Mouse (Mus musculus): ENCODE measurements at regions not wholly inside any gene's neighbourhood (a gene's known extent, or its start where the extent isn't known, plus 50 kb on each side); places are given as distances from the start of the nearest gene placed in this dataset.

- no peak for ATAC-seq (replicated peaks; ENCODE audit: low FRiP score, low TSS enrichment, poor library complexity, severe bottlenecking)
Measured at GRCm38 (mm10) chr1:137588304-137589300, 586.9 kb downstream of the Ptprc start.

DNA sequence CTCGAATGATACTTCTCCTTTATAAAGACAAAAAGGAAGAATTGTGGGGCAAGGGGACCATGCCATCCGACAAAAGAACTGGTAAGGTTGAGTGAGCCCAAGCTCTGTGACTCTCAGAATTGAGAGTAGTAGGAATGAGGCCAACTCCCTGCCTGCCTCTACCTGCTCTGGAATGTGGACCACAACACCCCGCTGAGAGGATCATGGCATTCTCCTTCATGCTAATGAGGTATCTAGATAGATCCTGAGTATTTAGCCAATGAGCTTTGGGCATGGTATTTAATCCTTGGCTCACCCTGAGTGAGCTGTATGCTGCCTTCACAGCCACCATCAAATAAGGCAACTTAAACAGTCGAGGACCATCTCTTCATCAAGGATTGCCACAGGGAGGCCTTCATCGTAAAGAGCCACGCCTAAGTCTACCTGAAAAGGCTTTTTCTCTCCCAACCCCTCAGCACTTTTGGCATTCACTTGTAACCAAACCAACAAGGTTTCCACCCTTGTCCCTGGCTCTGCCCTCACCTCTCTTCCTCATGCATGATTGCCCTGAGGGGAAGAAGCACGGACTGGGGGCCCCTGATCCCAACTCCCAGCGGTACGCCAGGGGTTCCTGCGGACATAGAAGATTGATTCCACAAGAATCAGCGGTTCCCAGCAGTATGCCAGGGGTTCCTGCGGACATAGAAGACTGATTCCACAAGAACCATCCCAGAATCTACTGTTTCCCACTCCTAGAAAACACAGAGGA is 587.9 kb downstream of the Ptprc start:
- ATAC-seq (replicated peaks; ENCODE audit: low FRiP score, low TSS enrichment, poor library complexity, severe bottlenecking): no peak

DNA sequence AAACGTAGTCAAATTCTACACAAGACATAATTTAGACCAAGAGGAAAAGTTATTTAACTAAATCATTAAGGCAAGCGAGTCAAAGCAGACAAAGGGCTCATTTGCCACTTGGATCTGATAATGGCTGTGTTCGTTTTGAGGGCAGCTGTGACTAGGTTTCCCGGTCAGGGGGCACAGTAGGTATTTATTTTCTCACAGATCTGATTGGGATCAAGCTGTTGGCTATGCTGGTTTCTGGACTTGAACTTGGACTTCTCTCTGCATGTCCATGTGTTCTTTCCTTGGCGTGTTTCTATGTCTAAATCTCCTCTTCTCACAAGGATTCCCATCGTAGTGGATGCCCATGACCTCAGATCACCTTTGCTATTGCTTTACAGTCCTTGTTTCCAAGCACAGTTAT is 590.8 kb downstream of the Ptprc start:
- no peak for ATAC-seq (replicated peaks; ENCODE audit: low FRiP score, low TSS enrichment, poor library complexity, severe bottlenecking)

DNA sequence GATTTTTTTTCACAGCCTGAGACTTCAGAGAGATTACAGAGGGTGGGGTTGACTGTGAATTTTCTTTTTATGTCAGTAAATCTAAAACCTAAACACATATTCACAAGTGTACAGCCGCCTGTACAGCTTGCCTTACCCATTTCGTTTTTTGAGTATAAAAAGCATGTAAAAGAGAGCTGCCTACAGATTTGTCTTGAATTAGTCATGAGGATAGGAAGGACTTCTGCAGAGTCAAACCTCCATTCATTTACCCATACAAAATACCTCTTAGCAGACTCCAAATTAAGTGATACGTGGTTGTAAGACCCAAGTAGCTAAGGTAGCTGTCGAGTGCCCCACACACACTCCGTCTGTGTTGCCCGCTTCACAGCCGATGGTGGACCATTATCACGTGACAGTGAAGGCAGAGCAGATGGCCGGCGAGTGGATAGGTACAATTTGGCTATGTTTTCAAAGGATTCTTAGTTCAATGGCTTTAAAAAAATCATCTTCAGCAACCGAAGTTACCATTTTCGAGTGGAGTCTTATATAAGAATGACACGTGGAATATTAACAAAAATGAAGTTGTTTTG is 591.3 kb downstream of the Ptprc start:
- no peak for ATAC-seq (replicated peaks; ENCODE audit: low FRiP score, low TSS enrichment, poor library complexity, severe bottlenecking)

GRCm38 (mm10) chr1:137577639-137578038 is 597.9 kb downstream of the Ptprc start:
- ATAC-seq (replicated peaks; ENCODE audit: low FRiP score, low TSS enrichment, poor library complexity, severe bottlenecking): no peak

DNA sequence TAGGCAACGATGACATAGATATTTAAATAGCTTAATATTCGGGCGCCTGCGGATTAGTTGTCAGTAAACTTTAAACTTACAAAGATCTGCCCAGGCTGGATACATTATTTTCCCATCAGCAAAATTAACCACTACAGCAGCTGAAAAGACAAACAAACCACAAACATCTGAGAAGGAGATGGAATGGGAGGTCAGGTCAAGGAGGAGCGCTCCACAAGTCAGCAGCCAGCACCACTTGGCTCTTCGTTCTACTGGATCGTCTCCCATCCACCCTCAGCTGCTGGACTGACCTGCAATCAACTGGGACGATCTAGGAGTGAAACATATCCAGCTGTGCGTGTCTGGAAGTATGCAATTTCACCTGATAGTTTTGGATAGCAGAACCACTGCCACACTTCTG is 599.3 kb downstream of the Ptprc start:
- ATAC-seq (replicated peaks; ENCODE audit: low FRiP score, low TSS enrichment, poor library complexity, severe bottlenecking): no peak

DNA sequence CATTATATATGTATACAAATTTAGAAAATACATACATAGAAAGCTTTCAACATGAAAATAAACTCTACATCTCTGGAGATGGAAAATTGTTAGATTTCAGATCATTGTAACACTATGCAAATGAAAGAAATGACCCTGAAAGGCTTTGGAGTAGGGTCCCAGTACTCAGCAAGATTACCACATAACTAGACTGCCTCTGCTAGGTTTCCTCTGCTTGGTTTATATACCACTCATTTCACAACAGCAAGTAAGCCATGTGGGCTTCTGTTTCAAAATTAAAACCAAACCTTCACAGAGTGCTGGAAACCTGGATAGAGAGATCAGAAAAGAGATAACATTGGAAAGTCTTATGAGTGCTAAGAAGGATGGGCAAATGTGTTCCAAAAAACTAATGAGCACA is 600.1 kb downstream of the Ptprc start:
- ATAC-seq (replicated peaks; ENCODE audit: low FRiP score, low TSS enrichment, poor library complexity, severe bottlenecking): no peak

DNA sequence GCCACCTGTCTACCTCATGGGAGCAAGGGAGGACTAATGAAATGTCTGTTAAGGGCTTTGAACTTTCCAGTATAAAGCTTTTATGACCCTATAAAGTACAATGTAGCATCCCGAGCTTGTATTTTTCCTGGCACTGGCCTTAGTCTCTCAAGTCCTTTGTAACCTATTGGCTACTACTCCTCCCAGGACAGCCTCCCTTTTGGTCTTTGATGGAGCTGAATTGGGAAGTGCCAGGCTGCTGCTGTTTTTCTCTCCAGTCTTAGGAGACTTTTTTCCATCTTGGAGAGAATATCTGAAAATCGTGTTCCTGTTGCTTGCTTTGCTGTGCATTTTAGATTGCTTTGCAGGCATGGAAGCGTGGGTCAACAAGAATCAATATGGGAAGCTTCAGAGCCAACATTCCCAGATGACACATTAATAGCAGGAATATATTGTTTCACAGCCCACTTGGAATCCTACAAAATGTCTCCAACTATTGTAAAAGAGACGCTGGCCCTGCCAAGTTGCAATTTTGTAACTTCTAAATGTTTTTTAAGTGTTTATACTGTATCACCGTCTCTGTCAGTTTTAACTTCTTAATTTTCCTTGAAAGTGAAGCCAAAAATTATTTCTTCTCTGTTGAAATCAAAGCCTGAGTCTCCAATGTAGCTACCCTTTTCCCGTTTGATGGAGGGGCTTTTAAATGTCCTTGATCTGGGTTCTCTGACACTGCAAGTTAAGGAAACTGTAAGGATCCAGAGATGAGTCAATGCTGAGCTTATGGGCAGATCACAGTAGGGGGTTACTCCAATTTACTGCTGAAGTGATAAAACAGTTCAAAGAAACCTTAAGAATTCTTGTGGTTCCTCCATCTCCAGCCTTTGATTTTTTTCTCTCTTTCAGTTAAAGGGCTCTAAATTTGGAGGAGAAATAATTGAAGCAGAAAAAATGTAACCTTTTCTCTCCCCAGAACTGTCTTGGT is 603.3 kb downstream of the Ptprc start:
- ATAC-seq (replicated peaks; ENCODE audit: low FRiP score, low TSS enrichment, poor library complexity, severe bottlenecking): no peak

GRCm38 (mm10) chr1:137571190-137571904 is 604.2 kb downstream of the Ptprc start:
- ATAC-seq (replicated peaks; ENCODE audit: low FRiP score, low TSS enrichment, poor library complexity, severe bottlenecking): no peak

DNA sequence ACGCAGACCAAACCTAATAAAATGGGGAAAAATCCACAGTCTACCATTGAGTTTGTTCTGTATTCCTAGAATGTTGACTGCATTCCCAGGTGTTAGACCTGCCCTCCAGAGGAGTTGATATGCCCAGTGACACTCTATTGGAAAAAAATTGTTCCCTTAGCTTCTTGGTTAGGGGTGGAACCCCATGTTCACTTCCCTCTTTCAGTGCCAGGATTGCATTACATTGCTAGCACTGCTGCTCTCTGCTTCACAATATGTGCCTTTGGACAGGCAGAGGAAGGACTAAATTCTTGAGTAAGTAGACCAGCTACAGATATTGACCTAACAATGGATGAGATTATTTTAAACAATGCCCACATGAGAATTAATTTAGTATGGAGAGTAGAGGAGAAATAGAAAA is 607.3 kb upstream of the Nr5a2 start:
- no peak for ATAC-seq (replicated peaks; ENCODE audit: low FRiP score, low TSS enrichment, poor library complexity, severe bottlenecking)

- no peak for ATAC-seq (replicated peaks; ENCODE audit: low FRiP score, low TSS enrichment, poor library complexity, severe bottlenecking)
Measured at GRCm38 (mm10) chr1:137565573-137566048, 605.4 kb upstream of the Nr5a2 start.

- ATAC-seq (replicated peaks; ENCODE audit: low FRiP score, low TSS enrichment, poor library complexity, severe bottlenecking): no peak
Measured at GRCm38 (mm10) chr1:137561686-137562085, 601.4 kb upstream of the Nr5a2 start.

GRCm38 (mm10) chr1:137560389-137561268 is 600.4 kb upstream of the Nr5a2 start:
- peak; percentile 96 for ATAC-seq (replicated peaks; ENCODE audit: low FRiP score, low TSS enrichment, poor library complexity, severe bottlenecking)

- no peak for ATAC-seq (replicated peaks; ENCODE audit: low FRiP score, low TSS enrichment, poor library complexity, severe bottlenecking)
Measured at GRCm38 (mm10) chr1:137549659-137550058, 589.4 kb upstream of the Nr5a2 start.

DNA sequence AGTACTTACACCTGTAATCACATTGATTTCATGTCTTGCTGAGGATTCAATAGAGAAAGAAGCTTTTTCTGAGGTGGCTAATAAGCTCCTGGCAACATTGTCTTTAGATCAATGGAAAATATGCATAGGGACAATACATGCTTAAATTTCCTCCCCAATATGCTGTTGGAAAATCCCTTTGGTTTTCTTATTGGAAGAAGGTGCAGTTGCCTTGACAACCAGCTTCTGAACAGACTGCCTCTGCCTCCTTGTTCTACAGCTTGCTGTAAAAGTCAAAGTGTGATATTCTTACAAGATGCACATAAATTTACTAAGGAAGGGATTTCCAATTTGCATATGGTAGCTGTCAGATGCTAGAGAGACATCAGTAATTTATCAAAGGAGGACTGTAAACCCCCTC is 585.4 kb upstream of the Nr5a2 start:
- ATAC-seq (replicated peaks; ENCODE audit: low FRiP score, low TSS enrichment, poor library complexity, severe bottlenecking): no peak

- ATAC-seq (replicated peaks; ENCODE audit: low FRiP score, low TSS enrichment, poor library complexity, severe bottlenecking): no peak
Measured at GRCm38 (mm10) chr1:137543828-137544227, 583.6 kb upstream of the Nr5a2 start.

DNA sequence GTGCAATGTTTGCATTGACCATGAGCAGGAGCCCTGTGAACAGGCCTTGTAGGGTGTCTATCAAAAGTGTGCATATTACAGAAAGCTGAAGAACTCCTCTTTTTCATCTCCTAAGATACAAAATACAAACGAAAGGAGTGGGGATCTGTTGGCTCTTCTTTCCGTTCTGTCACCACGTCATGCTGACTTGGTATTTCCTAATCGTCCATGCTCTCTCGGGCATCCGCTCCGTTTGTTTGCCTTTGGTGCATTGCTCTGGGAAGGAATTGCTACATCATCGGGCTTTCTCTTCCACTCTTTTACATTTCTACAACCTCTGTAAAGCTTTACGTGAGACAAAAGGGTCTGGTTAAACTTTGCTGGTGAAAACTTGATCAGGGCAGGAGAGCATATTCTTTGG is 581.2 kb upstream of the Nr5a2 start:
- ATAC-seq (replicated peaks; ENCODE audit: low FRiP score, low TSS enrichment, poor library complexity, severe bottlenecking): no peak

All from megakaryocyte-erythroid progenitor cell, adult 5-6 weeks (primary cell).